Mouse (Mus musculus) right cerebral cortex, adult 2 months (tissue): ENCODE measurements around the gene Rhcg.

Experiments used
- DNase-seq, 2 experiments: peaks; one replicate each; pipeline ENCODE4 v3.0.0; 2021 to 2022; ENCODE audit warnings: low spot score in 2 of 2

The Rhcg gene

DNA sequence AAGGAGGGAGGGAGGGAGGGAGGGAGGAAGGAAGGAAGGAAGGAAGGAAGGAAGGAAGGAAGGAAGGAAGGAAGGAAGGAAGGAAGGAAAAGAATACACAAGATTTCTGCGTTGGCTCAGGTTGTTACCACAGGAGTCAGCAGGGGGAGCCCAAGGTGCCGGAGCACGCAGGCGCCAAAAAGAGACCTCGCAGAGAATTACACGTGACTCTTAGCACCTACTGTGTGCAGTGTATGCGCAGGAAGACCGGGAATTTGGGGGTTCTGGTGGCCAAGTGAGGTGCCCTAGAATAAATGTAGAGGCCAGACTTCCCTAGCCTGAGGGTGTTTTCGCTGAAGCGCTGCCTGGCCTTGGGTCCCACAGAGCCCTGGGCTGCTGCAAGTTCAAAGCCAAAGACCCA lies 64.8 kb downstream of the Rhcg start:
- peak in 1 of 2 experiments; percentile 64 for DNase-seq

DNA sequence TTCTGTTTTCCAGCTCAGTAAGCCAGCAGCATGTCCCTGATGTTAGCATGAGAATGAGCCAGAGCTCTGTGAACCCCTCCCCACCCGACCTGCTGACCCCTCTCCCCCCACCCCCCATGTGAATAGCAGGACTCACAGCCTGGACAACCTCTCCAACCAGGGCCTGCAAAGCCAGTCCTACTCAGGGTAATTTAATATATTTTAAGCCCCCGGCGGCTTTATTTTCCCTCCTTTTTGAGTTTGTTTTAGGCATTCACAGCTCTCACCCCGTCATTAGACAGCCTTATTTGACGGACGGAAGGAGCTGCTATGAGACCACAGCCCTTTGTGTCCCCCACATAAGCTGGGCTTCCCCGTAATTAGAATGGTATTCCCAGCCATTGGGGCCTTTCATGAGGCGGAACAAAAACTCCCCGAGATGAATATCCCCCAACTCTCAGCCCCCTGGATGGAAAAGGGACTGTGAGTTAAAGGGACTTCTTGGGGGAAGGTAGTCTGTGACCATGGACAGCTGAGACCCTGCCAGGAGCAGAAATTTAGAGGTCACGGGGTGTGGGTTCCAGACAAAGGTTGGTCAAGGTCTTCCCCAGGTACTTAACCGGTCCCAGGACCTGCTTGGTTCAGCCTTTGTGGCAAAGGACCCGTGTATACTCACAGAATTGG lies 68.4 kb downstream of the Rhcg start:
- no peak for DNase-seq

GRCm38 (mm10) chr7:79547092-79547491 lies 70.4 kb downstream of the Rhcg start:
- peak; percentile 97 to 99 for DNase-seq

- no peak for DNase-seq
Observed at GRCm38 (mm10) chr7:79545066-79545400, 72.4 kb downstream of the Rhcg start.

DNA sequence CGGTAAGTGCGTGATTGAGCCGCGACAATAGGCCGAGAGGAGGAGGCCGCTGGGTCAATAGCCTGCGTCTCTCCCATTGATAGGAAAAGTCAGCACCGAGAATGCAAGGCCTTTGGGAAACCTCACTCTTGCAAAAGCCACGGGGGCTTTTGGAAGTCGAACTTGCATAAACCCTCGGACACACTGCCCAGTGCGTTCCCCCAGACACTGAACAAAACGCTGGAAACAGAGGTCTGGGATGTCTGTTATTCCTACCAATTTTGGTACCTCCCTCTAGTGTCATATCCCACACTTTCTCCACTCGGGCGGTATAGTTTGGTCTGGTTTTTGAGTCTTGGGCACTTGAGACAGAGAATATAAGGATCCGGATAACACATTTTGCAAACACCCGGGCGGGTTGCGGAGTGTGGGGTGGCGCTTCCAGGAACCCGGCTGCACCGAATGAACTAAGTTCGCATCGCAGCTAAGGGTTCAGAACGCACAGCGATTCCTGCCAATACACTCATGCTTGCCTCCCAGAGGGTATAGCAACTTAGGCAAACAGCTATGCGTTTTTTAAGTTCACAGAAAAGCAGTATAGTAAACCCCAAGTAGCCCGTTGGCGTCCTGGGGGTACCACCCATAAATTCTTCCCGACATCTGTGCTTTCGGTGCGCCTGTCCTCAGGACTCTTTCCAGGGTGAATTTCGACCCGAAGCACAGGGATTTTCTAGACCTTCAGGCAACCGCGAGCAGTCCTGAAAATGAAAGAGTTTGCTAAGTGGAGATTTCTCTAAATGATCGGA lies 73.0 kb downstream of the Rhcg start:
- no peak for DNase-seq
